Mouse (Mus musculus): ENCODE data around the gene Nemp2. TPM values are rescaled to one million over a fixed set of nuclear protein-coding genes. Genes with fewer than 3 reads are reported as not detected.

The Nemp2 gene
- polyA plus RNA-seq (2011; ENCODE audit: insufficient read length, low read depth, missing spikeins), result 2.8 and 6.6 TPM in 2 replicates

- TF ChIP-seq POLR2A (IDR thresholded peaks at IDR 0.05; ENCODE audit: low read depth, low read length) (peak; percentile 66), CTCF (IDR thresholded peaks at IDR 0.05; ENCODE audit: borderline replicate concordance, insufficient read depth, low read length) (peak; percentile 47)
- H3K4me3 ChIP-seq (ENCODE audit: insufficient read depth, low read length), result peak within 1 kb of the TSS; percentile 83
- no peak within 1 kb of the TSS for H3K27ac ChIP-seq (ENCODE audit: insufficient read depth, low read length)
- H3K4me1 ChIP-seq (ENCODE audit: control insufficient read depth, insufficient read depth, low read length), result no peaks in the 10 kb centered on the region
Observed at GRCm38 (mm10) chr1:52630248-52630936, at the start of gene Nemp2. Gene Nemp2, plus strand, starts transcription at chr1:52630703.

DNA sequence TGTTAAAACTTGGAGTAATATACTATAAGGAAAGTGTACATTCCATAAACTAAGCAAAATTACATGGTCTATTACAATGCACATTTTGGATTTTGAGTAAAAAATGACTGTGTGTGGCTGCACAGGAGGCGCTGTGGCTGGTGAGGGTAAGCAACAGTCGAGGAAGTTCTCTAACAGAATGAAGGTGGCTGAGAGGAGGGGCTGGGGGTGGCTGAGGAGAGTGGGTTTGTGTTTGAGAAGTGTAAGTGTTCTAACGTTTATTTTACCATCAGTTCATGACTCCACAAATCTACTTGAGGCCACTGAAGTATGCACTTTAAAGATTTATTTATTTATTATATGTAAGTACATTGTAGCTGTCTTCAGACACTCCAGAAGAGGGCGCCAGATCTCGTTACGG, 48.8 kb upstream of the Nemp2 start:
- H3K4me1 ChIP-seq (ENCODE audit: control insufficient read depth, insufficient read depth, low read length), result peaks cover 7% of the 10 kb centered on the region; the same call in 1 of the 2 replicates
- H3K27ac ChIP-seq (ENCODE audit: insufficient read depth, low read length), result no peak overlapping the region
- TF ChIP-seq POLR2A (IDR thresholded peaks at IDR 0.05; ENCODE audit: low read depth, low read length) (no peak), CTCF (IDR thresholded peaks at IDR 0.05; ENCODE audit: borderline replicate concordance, insufficient read depth, low read length) (no peak)
- no peak overlapping the region for H3K4me3 ChIP-seq (ENCODE audit: insufficient read depth, low read length)

DNA sequence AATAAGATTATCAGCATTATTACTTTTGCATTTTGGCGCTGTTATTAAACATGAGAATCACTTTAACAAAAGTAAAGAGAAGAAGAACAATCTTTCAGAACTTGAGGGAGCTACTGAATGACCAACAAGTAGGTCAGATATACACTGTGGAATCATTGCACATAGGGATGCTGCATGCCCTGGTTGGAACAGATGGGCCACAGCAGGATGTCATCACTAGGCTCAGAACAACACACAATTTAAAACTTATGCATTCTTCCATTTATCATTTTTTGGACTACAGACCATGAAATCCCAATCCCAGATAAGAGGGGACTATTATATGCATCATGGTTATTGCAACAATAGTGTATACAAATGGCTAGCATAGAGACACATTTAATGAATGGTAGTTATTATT, 47.6 kb upstream of the Nemp2 start:
- no peak for TF ChIP-seq POLR2A (IDR thresholded peaks at IDR 0.05; ENCODE audit: low read depth, low read length)
- no peak for TF ChIP-seq CTCF (IDR thresholded peaks at IDR 0.05; ENCODE audit: borderline replicate concordance, insufficient read depth, low read length)
- H3K4me1 ChIP-seq (ENCODE audit: control insufficient read depth, insufficient read depth, low read length), result peaks cover 7% of the 10 kb centered on the region; the same call in 1 of the 2 replicates
- no peak overlapping the region for H3K27ac ChIP-seq (ENCODE audit: insufficient read depth, low read length)
- no peak overlapping the region for H3K4me3 ChIP-seq (ENCODE audit: insufficient read depth, low read length)

- H3K4me1 ChIP-seq (ENCODE audit: control insufficient read depth, insufficient read depth, low read length), result peaks cover 5% of the 10 kb centered on the region; the same call in 1 of the 2 replicates
- H3K4me3 ChIP-seq (ENCODE audit: insufficient read depth, low read length), result no peak overlapping the region
- TF ChIP-seq CTCF (IDR thresholded peaks at IDR 0.05; ENCODE audit: borderline replicate concordance, insufficient read depth, low read length) (no peak), POLR2A (IDR thresholded peaks at IDR 0.05; ENCODE audit: low read depth, low read length) (peak; percentile 25; the same call in 1 of the 2 replicates)
- H3K27ac ChIP-seq (ENCODE audit: insufficient read depth, low read length), result peak overlapping the region; percentile 60
Observed at GRCm38 (mm10) chr1:52596982-52597646, 33.4 kb upstream of the Nemp2 start.

- Histone ChIP-seq H3K4me3 (ENCODE audit: insufficient read depth, low read length) (no peak overlapping the region), H3K27ac (ENCODE audit: insufficient read depth, low read length) (peak overlapping the region; percentile 95), H3K4me1 (ENCODE audit: control insufficient read depth, insufficient read depth, low read length) (peaks cover 5% of the 10 kb centered on the region; the same call in 1 of the 2 replicates)
- TF ChIP-seq CTCF (IDR thresholded peaks at IDR 0.05; ENCODE audit: borderline replicate concordance, insufficient read depth, low read length), result no peak
Observed at GRCm38 (mm10) chr1:52597761-52598160, 32.7 kb upstream of the Nemp2 start.

DNA sequence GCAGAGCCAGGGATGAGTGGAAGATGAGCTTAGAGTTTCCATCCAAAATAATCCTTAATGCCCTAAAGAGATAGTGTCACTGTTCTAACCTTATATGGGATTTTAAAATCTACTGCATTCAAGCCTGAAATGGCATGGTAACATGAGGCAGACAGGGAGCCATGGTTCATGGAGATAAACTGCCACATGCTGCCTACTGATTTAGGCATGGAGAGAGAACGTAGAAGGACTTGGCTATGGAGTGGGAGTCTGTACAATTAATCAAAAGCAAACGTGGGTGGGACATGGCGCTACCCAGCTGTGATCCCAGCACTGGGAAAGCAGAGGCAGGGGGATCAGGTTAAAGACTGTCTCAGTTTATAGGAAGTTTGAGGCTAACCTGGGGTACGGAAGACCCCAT, 32.1 kb upstream of the Nemp2 start:
- H3K4me3 ChIP-seq (ENCODE audit: insufficient read depth, low read length), result no peak overlapping the region
- no peak for TF ChIP-seq POLR2A (IDR thresholded peaks at IDR 0.05; ENCODE audit: low read depth, low read length)
- TF ChIP-seq CTCF (IDR thresholded peaks at IDR 0.05; ENCODE audit: borderline replicate concordance, insufficient read depth, low read length), result no peak
- peak overlapping the region; percentile 95 for H3K27ac ChIP-seq (ENCODE audit: insufficient read depth, low read length)
- peaks cover 5% of the 10 kb centered on the region; the same call in 1 of the 2 replicates for H3K4me1 ChIP-seq (ENCODE audit: control insufficient read depth, insufficient read depth, low read length)

DNA sequence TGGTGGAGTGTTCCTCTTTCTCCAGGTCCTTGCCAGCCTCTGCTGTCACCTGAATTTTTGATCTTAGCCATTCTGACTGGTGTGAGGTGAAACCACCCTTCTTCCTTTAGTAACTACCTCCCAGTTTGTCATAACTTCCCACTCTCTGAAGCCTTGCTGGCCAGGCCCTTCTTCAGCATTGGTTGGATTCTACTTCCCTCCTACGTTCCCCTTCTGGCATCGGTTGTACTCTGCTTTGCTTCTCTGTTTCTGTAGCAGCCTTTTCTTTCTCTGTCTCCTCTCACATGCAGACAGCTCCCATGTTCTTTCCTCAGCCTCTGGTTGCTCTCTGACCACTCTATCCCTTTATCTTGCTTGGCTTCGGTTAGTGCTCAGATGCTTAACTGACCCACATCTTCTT, 29.0 kb upstream of the Nemp2 start:
- H3K4me1 ChIP-seq (ENCODE audit: control insufficient read depth, insufficient read depth, low read length), result peaks cover 5% of the 10 kb centered on the region; the same call in 1 of the 2 replicates
- TF ChIP-seq CTCF (IDR thresholded peaks at IDR 0.05; ENCODE audit: borderline replicate concordance, insufficient read depth, low read length), result no peak
- no peak for TF ChIP-seq POLR2A (IDR thresholded peaks at IDR 0.05; ENCODE audit: low read depth, low read length)

DNA sequence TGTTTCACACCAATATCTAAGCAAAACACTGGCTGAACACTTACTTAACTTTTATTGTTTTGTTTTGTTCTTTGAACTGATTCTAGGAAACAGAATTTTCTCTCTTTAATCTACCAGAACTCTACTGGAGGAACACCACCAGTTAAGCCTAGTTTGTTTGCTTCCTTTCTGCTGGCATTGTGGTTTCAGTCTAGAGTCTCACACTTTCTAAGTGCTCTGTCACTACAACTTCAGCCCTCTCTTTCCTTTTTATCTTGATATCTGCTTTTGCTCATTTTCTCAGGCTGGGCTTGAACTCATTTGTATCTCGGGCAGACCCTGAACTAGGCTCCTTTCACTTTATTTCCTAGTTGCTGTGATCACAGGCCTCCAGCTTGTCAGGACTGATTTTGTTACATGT, 22.8 kb upstream of the Nemp2 start:
- no peaks in the 10 kb centered on the region for H3K4me1 ChIP-seq (ENCODE audit: control insufficient read depth, insufficient read depth, low read length)
- H3K4me3 ChIP-seq (ENCODE audit: insufficient read depth, low read length), result no peak overlapping the region
- H3K27ac ChIP-seq (ENCODE audit: insufficient read depth, low read length), result no peak overlapping the region
- TF ChIP-seq CTCF (IDR thresholded peaks at IDR 0.05; ENCODE audit: borderline replicate concordance, insufficient read depth, low read length), result no peak

More for the DNA sequence above, 29.0 kb upstream of the Nemp2 start:
- Histone ChIP-seq H3K27ac (ENCODE audit: insufficient read depth, low read length) (no peak overlapping the region), H3K4me3 (ENCODE audit: insufficient read depth, low read length) (no peak overlapping the region)

DNA sequence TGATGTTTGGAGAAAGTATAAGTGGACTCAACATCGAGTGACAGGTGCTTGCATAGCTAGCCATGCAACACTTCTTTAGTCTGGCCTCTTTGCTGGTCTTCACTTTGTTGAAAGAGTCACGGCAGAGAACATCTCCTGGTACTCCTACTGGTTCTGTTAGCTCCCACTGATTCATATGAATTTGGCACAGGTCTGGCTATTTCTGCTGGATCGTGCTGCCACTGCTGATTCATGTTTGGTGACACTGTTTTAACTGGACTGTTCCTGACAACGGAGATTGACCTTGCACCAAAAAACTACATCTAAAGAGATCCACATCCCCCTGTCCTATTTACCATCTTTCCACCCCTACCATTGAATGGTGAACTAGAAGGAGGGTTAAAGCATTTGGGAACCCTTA, 22.0 kb upstream of the Nemp2 start:
- no peak overlapping the region for H3K4me3 ChIP-seq (ENCODE audit: insufficient read depth, low read length)
- TF ChIP-seq CTCF (IDR thresholded peaks at IDR 0.05; ENCODE audit: borderline replicate concordance, insufficient read depth, low read length), result no peak
- TF ChIP-seq POLR2A (IDR thresholded peaks at IDR 0.05; ENCODE audit: low read depth, low read length), result no peak
- H3K27ac ChIP-seq (ENCODE audit: insufficient read depth, low read length), result no peak overlapping the region
- H3K4me1 ChIP-seq (ENCODE audit: control insufficient read depth, insufficient read depth, low read length), result no peaks in the 10 kb centered on the region

- H3K4me1 ChIP-seq (ENCODE audit: control insufficient read depth, insufficient read depth, low read length), result no peaks in the 10 kb centered on the region
- H3K4me3 ChIP-seq (ENCODE audit: insufficient read depth, low read length), result no peak overlapping the region
- TF ChIP-seq POLR2A (IDR thresholded peaks at IDR 0.05; ENCODE audit: low read depth, low read length) (no peak), CTCF (IDR thresholded peaks at IDR 0.05; ENCODE audit: borderline replicate concordance, insufficient read depth, low read length) (no peak)
- H3K27ac ChIP-seq (ENCODE audit: insufficient read depth, low read length), result no peak overlapping the region
Observed at GRCm38 (mm10) chr1:52618217-52618616, 12.3 kb upstream of the Nemp2 start.

Measured in embryonic fibroblast, embryonic 13.5 days (primary cell).